Mouse (Mus musculus) kidney, postnatal 36 days (tissue): ENCODE data around the gene Mettl23.

Experiments
- DNase-seq, 2 experiments: peaks; one replicate each; pipeline ENCODE4 v3.0.0; 2021 to 2022; ENCODE audit warnings: mixed read lengths in 2 of 2

Mettl23 gene

GRCm38 (mm10) chr11:116843261-116844233, at the start of gene Mettl23, which contains the start of gene Jmjd6:
Gene Mettl23 (plus strand): TSS chr11:116843278.
Gene Jmjd6 (minus strand): TSS chr11:116843449.
- DNase-seq, result peak; percentile 97 to 98

- DNase-seq, result no peak
Observed at GRCm38 (mm10) chr11:116799364-116799763, 43.7 kb upstream of the Mettl23 start.

- DNase-seq, result no peak
Observed at GRCm38 (mm10) chr11:116801106-116801505, 42.0 kb upstream of the Mettl23 start.

- no peak for DNase-seq
Observed at GRCm38 (mm10) chr11:116802709-116803108, 40.4 kb upstream of the Mettl23 start.

- DNase-seq, result no peak
Observed at GRCm38 (mm10) chr11:116806136-116807071, 36.7 kb upstream of the Mettl23 start.

- no peak for DNase-seq
Observed at GRCm38 (mm10) chr11:116807116-116807515, 36.0 kb upstream of the Mettl23 start.

- DNase-seq, result no peak
Observed at GRCm38 (mm10) chr11:116807526-116807925, 35.6 kb upstream of the Mettl23 start.

GRCm38 (mm10) chr11:116807938-116808606, 35.0 kb upstream of the Mettl23 start:
- DNase-seq, result peak; percentile 88 to 92

GRCm38 (mm10) chr11:116808811-116809395, 34.2 kb upstream of the Mettl23 start:
- no peak for DNase-seq

GRCm38 (mm10) chr11:116809520-116809919, 33.6 kb upstream of the Mettl23 start:
- DNase-seq, result no peak

GRCm38 (mm10) chr11:116810528-116810927, 32.5 kb upstream of the Mettl23 start:
- DNase-seq, result no peak

- peak; percentile 50 to 68 for DNase-seq
Observed at GRCm38 (mm10) chr11:116810983-116811901, 31.8 kb upstream of the Mettl23 start.

GRCm38 (mm10) chr11:116812793-116813529, 30.1 kb upstream of the Mettl23 start:
- peak in 1 of 2 experiments; percentile 42 for DNase-seq

- DNase-seq, result no peak
Observed at GRCm38 (mm10) chr11:116813610-116814009, 29.5 kb upstream of the Mettl23 start.

GRCm38 (mm10) chr11:116814076-116814883, 28.8 kb upstream of the Mettl23 start:
- peak; percentile 68 to 69 for DNase-seq

GRCm38 (mm10) chr11:116814884-116815415, 28.1 kb upstream of the Mettl23 start:
- no peak for DNase-seq

- no peak for DNase-seq
Observed at GRCm38 (mm10) chr11:116816769-116817168, 26.3 kb upstream of the Mettl23 start.

- DNase-seq, result no peak
Observed at GRCm38 (mm10) chr11:116817567-116817966, 25.5 kb upstream of the Mettl23 start.

GRCm38 (mm10) chr11:116818722-116819121, 24.4 kb upstream of the Mettl23 start:
- no peak for DNase-seq
